Mouse (Mus musculus) lung, postnatal 14 days (tissue): Measurements from ENCODE around the gene Ina.

ENCODE experiments used
- DNase-seq: peaks from one replicate; pipeline ENCODE4 v3.0.0; 2021

Ina gene

GRCm38 (mm10) chr19:47016487-47016886 lies 2.0 kb downstream of the Ina start:
- peak; percentile 90 for DNase-seq

GRCm38 (mm10) chr19:47017831-47018230 lies 3.3 kb downstream of the Ina start:
- no peak for DNase-seq

- DNase-seq, result no peak
Measured at GRCm38 (mm10) chr19:47018330-47018729, 3.8 kb downstream of the Ina start.

DNA sequence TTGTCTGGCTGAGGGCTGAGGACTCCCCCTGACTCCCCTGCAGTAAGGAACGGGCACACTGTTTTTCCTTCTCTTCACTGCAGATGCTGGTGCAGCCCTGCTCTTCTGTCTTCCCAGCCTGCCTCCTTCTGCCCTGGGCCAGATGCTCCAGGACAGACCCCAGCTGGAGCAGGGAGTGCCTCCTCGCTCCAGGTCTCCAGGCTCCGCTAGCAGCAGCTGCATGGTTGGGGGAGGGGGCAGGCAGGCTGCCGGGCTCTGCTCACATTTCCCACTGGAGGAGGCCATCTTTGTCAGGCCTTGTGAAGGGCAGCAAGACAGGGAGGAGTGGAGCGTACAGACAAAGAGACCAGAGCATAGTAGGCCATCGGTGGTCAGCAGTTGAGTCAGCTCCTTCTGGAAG lies 4.8 kb downstream of the Ina start:
- DNase-seq, result no peak

GRCm38 (mm10) chr19:47022709-47023108 lies 8.2 kb downstream of the Ina start:
- DNase-seq, result no peak

DNA sequence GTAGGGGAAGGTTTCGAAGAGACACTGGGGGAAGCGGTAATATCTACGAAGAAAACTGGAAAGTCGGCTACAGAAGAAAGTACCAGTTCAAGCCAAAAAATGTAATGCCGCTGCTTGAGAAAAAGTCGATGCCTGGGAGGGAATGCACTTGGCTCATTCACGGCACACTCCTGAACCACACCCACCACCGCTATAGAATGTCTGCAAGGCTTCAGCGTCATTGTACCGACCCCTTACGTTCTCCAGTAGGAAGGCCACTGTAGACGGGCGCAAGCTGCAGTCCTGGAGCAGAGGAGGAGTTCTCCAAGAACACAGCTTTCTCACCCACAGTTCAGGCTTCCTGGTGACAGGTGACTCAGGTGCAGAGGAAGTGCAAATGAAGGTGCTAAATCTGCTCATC lies 9.0 kb downstream of the Ina start:
- no peak for DNase-seq

GRCm38 (mm10) chr19:47024954-47025353 lies 10.5 kb downstream of the Ina start:
- DNase-seq, result peak; percentile 44

DNA sequence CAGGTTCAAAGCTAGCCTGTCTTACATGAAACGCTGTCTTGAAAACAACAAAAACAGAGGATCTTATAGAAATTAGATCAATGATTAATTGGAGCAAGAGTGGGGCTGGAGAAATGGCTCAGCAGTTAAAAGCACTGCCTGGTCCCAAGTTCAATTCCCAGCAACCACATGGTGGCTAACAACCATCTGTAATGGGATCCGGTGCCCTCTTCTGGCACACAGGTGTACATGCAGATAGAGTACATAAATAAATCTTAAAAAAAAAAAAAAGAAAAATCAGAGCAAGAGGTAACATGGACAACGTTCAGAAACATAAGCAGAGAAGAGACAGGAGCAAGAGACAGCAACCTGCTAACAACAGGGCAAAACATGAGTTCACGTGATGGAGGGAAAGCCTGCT lies 12.0 kb downstream of the Ina start:
- no peak for DNase-seq

- DNase-seq, result no peak
Measured at GRCm38 (mm10) chr19:47029796-47030195, 15.3 kb downstream of the Ina start.

DNA sequence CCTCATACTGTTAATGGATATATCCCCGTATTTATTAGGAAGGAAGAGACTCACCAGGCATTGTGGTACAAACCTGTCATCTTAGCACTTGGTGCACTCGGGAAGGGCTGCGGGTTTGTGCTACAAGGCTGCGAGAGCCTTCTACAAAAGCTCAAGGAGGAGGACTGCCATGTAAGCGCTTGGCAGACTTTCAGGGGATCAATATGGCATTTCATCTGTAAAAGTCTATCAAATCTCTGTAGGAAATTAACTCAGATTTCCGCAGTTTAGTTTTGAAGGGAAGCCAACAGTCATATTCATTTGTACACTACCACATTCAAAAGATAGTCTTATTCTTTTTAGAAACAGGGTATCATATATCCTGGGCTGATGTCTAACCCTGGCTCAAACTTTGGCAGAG lies 17.3 kb downstream of the Ina start:
- no peak for DNase-seq

DNA sequence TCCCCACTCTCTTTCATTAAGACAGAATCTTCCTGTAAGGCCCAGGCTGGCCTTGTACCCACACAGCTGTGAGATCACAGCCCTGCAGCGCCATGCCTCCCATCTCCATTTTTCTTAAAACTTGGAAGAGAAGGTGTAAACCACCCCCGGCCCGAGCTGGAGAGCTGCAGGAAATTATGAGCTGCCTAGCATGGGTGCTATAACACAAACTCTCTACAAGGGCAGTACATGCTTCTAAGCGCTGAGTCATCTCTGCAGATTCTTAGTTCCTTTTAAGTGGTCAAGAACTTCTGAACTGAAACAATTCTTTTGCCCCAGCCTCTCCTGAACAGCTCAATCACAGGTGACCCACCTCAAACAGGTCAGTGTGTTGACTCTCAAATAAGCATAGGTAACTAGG lies 20.4 kb downstream of the Ina start:
- no peak for DNase-seq

DNA sequence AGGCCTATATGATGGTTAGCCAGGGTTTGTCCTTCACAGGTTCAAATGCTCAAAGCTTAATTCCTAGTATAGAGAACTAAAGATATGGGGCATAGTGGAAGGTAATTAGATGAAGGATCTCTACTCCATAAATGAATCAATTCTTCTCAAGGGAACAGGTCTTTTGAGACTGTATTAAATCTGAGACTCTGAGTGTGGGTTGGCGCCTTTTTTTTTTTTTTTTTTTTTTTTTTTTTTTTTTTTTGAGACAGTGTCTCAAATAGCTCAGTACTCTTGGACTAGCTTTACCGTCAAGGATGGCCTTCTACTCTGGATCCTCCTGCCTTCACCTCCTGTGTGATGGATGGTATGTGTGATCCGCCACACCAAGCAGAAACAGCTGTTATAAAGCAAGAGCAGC lies 22.1 kb downstream of the Ina start:
- DNase-seq, result no peak

DNA sequence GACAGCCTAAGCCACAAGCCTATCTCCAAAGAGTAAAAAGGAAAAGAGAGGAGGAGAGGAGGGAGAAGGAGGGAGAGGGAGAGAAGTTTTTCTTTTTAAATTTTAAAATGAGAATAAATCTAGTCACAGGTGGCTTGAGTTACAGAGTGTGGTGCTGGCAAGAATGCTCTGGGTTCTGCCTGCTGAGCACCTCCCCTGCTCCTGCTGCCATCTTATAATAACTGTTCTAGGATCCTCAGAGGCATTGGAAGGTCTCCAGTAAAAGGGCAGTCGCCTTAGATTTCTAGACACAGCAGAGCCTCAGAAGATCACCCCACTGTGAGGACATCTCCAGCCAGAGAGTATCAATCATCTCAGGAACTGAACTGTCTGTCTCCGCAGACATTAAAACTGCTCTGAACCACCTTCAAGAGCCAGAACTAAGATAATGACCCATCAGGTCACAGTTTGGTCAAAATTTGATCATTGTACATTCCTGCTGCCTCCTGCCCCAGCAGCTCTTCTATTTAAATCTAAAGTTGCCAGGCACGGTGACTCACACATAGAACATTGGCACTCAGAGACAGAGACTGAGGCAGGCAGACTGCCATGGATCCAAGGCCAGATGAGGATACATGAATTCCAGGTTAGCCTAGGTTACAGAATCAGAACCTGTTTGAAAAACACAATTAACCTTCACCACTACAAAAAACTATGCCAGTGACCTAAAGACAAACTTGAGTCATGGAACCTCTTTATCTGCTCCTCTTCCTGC lies 26.4 kb downstream of the Ina start:
- DNase-seq, result no peak

GRCm38 (mm10) chr19:47043608-47044007 lies 29.1 kb downstream of the Ina start:
- no peak for DNase-seq

DNA sequence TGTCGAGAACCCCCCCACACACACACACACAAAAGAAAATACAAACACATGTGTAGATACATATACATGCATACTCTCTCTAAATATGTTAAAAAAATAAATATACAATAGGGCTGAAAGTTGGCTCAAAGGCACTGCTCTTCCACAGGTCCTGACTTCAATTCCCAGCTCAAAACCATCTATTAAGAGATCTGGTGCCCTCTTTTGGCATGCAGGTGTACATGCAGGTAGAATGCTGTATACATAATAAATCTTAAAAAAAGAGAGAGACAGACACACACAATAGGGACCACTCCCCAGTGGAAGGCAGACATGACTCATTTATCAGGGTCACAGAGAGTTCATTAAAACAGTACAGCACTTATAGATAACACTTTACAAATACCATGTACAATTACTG lies 31.8 kb downstream of the Ina start:
- DNase-seq, result no peak

GRCm38 (mm10) chr19:47047236-47047833 lies 32.8 kb downstream of the Ina start:
- no peak for DNase-seq

DNA sequence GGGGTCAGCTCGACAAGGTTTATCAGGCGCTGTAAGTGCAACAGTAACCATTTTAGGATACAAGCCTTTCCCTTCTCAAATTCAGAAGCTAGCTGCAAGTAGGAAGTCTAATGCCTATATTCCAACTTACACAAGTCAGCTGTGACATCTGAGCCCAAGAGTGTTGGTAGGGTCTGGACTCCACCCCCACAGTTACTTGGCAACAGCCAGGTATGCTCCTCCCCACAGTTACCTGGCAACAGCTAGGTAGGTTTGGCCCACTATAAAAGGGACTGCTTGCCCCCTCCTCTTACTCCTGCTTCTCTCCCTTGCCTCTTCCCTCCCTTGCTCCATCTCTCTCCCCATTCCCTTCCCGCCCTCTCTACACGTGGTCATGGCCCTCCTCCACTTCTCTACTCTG lies 34.6 kb downstream of the Ina start:
- no peak for DNase-seq

DNA sequence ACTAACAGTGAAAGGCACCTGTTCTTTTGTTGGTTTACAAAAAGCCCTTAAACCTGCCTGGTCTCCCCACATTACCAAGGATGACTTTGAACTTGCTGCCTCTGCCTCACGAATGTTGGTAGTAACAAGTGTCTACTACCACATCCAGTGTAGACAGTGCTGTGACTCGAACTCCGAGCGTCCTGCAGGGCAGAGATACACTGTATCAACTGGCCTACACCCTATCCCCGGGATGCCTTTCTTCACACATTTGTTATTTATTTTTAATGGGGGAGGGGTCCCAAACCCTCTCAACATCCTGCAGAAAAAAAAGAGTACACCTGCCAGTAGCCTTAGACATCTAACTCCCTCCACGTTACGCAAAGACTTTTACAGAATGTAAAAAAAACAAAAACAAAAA lies 35.3 kb downstream of the Ina start:
- DNase-seq, result no peak

DNA sequence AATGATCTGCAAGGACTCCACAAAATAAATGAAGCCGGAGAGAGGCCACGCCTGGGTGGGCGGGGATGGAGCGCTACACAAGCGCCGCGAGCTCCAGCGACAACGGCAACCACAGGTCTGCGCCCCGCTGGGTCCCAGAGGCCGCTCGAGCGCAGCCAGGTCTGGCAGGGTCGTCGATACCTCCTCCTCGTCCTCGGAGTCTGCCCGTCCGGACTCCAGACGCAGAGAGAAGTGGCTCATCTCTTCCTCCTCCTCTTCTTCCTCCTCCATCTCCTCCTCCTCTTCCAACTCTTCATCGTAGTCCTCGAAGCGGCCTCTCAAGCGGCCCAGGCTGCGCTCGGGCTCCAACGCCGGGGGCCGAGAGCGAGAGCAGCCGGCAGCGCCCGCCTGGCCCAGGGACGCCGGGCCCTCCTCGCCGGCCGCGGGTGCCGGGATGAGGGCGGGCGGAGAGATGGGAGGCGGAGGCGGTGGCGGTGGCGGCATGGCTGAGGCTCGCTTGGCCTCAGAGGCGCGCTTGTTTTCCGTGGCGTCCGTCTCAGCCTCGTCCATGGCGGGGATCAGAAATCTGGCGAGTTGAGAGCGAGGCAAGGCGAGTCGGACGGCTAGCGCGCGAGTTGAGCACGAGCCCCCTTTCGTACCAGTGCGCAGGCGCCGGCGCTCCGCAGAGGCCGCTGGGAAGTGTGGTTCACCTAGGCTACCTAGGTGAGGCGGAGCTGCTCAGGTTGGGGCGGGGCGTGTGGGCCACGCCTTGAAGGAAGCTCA lies 36.0 kb downstream of the Ina start, which contains the start of gene Pcgf6:
Gene Pcgf6, minus strand, starts transcription at position 636 of the 762 bp plus-strand sequence.
- peak; percentile 75 for DNase-seq

- no peak for DNase-seq
Measured at GRCm38 (mm10) chr19:47052927-47053326, 38.4 kb downstream of the Ina start.

DNA sequence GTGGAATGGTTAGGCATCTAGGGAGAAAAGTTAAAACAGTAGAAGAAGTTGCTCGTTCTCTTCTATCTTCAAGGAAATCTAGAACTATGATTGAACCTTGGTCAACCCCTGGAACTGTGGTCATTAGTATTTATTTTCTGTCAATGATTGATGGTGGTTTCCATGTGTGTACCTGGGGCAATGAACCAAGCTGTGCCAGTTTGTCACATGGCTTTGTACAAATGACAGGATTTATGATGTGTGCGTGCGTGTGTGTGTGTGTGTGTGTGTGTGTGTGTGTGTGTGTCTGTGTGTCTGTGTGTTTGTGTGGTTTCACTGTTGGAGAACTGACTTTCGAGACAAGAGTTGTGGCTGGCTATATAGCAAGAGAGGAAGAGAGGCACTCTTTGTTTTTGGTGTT lies 39.0 kb downstream of the Ina start:
- no peak for DNase-seq

DNA sequence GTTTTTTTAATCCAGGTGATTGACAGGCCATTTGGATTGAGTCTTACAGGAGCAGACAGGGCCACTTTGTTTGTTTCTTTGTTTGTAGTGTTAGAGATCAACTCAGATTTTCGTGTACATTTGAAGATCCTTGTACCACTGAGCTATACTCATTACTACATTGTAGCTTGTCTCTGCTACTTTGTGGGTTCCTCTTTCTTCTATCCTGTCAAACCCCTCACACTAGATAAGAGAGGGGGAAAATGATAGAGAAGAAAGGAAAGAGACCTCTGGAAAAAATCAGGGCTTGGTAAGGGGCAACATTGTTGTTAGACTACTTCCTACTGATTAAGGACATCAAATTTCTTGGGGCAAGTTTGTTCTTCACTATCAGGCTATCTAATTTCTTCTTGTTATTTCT lies 43.2 kb downstream of the Ina start:
- no peak for DNase-seq

DNA sequence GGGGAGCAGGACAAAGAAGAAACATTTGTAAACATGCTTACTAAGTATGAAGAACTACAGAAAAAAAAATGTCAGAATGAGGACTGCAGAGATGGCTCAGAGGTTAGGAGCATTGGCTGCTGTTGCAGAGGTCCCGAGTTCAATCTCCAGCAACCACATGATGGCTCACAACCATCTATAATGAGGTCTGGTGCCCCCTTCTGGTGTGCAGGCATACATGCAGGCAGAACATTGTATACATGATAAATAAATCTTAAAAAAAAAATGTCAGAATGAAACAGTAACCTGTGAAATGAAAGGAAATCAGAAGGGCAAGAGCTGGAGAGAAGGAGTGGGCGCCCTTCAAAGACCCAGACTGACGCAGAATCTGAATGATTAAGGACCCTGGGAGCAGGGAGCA lies 51.4 kb downstream of the Ina start:
- no peak for DNase-seq
